Mouse (Mus musculus) right cerebral cortex, adult 2 months (tissue): ENCODE data around the gene Rabep2.
"Not testable (repeated sequence)": the region's sequence is repeated elsewhere in the genome, so short reads cannot be mapped to it uniquely, and the experiment has no call there.

Experiments used
- DNase-seq, 2 experiments: peaks; one replicate each; pipeline ENCODE4 v3.0.0; 2021 to 2022; ENCODE audit warnings: low spot score in 2 of 2

Gene Rabep2

DNA sequence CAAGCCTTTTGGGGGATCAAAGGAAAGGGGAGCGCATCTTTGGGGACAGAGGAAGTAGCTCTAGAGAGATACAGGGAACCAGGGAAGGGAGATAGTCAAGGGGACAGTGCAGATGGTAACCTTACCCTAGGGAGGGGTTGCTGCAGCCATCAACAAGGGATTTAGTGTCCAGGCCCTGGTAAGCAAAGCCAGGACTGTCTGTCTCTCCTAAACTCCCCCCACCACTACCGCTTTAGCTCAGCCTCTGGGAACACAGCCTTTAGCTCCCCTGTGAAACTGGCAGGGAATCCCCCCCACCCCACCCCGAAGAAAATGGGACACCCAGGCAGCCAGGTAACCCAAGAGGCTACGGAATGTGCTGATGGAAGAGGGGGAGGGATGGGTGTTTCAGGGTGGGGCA lies 35.0 kb downstream of the Rabep2 start:
- no peak for DNase-seq

DNA sequence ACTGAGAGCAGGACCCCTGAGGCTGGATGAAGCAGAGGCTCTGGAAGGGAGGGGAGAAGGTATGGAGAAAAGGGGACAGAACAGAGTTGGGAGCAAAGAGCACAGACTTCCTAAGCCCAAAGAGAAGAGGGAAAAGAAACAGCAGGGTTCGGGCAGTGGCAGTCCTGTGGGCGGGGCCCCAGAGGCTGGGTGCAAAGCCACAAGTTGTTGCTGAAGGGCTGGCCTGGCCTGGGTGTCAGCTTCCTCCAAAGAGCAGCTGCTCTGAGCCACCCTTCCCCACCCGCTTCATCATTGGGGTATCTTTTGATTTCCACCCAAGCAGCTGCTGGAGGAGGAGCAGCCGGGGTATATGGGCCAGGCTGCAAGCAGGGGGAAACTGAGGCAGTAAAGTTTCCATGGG lies 35.6 kb downstream of the Rabep2 start:
- DNase-seq, result no peak

DNA sequence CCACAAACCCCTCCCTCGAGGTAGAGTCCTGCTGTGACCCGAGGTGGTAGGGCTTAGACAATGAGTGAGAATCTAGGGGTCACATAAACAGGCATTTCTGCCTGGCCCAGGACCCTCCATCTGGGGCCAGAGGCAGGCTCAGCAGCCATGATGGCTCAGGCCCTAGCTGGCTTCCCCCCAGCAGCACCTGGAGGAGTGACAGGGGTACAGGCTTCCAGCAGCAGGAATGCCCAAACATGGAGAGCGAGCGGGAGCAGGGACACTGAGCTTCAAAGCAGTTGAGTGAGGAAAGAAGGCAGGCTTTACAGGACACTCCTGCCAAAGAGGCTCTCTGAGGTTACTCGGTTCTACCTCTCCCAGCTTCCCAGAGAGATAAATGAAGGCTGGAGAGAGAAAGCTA lies 36.3 kb downstream of the Rabep2 start:
- DNase-seq, result no peak

DNA sequence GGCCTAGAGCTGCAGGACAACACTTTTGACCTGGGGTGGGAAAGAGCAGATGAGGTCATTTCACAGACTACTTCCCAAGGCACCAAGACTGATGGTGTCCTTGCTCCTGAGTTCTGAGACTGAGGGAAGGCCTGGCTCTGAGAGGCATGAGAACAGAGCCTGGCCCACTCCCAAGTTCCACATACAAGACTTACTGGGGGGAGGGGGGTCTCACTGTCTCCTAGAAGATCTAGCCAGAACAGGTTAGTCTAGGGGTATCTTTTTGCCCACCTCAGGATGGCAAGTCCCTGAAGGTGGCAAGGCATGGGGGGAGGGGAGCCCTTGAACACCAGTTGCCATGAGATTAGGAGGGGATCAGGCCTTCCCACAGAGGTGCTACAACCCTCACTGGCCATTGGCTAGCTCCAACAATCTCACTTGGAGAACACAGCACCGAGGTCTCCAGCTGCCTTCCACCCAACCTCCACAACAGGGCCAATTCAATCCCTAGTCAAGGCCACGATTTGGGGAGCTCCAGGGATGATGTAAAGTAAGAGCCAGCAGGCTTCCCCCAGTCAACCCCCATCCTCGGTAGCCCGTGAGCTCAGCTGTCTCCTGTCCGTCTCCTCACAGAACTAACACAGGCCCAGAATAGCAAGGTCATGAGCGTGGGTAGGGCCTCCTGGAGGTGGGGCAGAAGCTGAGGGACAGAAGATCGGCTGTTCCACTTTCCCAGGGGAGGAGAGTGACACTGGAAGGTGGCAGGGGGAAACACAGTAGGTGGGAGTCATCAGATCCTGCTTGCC lies 36.9 kb downstream of the Rabep2 start:
- DNase-seq, result no peak

DNA sequence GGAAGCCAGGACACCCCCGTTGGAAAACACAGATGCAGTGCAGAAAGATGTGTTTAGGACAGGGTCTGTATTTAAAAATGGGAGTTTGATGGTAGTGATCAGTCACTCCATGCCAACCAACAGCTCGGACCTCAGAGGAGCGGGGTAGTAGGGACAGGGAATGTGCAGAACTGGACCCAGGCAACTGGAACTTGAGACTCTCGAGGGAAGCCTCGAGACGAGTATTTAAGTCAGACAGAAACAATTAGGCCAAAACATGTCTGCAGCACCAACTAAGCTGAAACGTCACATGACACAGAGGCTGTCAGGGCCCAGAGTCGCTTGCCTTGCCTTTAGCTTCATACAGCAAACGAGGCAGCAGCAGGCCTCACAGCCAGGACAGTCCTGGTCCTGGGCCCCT lies 37.6 kb downstream of the Rabep2 start:
- no peak for DNase-seq

DNA sequence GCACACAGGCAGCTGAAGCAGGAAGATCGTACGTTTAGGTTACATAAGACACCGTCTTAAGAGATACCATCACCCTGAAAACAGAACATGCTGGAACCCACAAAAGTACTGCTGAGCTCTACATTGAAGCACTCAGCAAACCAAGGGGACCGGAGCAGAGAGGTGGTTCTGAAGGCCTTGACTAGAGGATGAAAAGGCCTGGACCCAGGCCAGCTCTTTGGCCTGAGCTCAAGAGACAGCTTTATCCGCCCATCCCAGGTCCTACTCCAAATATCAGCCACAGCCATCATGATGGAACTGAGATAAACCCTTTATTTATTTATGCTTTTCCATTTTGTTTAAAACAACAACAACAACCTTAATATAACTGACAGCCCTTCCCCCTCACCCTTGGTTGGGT lies 38.1 kb downstream of the Rabep2 start:
- DNase-seq, result no peak

DNA sequence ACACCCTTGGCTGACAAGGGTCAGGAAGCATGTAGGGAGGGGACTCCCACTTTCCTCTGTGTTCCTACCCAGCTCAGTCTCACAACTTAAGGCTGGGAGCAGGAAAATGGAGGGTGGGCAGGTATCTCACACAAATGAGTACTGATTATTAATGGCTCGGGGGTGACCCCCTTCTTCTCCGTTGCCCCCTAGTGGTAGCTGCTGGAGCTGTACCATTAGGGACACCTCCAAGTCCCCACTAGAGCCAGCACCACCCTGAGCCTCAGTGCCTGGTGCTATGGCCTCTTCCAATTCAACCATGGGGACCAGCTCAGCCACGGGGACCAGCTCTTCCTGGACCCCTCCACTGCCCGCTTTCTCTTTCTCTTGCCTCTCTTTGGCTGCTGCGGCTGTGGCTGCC lies 38.7 kb downstream of the Rabep2 start:
- DNase-seq, result no peak

DNA sequence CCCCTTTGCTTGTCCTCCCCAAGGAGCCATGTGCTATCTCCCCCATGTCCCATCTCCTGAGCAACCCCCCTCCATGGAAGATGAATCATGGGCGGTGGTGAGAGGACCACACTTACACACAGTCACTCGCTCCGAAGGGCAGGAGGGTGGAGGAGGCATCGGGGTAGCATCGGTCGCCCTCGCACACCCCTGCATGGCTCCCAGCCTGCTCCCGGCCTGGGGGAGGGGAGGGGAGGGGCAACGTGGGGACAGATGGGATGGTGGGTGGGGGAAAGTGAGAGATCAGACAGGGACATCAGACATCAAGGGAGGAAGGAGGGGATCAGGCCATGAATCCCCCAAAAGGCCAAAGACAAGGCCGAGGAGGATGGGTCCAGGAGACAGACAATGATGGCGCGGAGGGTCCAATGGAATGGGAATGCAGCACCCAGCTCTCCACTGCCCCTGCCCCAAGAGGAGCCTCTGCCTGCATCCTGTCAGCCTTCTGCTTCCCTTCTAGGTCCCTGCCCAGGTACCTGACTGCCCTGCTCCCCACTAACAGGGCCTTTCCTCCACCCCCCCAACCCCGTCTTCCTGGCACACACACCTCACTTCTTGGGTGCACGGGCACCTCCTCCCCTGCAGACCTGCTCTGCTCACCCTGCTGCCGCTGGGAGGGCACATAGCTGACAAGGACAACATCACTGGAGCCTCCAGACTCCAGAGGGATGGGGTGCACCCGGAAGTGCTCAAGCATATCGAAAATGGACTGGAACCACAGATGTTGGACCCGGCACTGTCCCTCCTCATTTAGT lies 39.5 kb downstream of the Rabep2 start:
- DNase-seq, result no peak

DNA sequence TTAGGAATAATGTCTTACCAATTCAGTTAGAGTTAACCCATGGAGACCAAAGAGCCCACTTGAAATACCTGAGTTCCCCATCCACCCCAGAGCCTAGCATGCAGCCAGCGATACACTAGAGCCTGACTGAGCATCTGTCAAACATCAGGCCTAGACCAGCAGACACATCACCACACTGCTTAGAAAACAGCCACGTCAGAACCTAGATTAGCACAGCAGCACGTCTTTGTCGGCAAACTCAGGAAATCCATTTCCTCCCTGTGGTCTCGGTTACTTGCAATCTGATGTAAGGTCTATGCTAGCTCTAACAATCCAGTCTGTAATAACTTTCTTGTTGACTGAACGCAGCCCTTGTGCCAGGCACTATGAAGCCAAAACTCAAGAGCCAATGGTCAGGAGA lies 41.5 kb downstream of the Rabep2 start:
- no peak for DNase-seq

DNA sequence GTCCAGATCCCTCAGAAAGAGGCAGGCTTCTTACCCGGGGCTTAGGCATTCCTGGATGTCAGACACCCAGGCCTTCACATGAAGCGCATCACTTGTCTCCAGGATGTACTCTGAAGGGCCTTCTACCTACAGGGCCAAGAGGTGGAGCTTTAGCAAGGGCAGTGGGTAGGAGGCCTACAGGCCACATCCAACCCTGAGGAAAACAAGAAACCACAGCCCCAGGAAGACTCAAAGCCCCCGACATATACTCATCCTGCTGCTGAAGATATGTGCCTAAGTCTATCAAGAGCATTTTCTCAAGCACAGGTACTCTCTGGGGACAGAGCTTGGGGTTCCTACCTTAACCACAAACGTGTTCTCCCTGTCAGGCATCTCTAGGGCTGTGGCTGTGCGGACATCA lies 42.8 kb downstream of the Rabep2 start:
- no peak for DNase-seq

DNA sequence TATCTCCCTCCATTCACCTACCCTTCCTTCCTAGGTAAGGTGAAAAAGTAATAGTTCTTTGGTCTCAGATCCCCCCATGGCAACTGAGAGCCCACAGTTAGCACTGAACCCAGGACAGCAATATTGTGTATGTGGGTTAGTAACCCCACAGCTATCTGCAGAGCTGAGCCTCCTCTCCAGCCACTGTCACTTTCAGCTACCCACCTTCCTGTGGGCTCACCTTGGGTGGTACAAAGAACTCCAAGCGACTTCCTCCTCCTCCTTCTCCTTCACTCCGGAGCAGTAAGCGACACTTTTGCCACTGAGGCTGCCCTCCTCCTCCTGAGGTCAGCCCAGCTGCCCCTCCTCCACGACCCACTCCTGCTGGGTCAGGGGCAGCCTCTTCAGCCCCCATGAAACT lies 43.3 kb downstream of the Rabep2 start:
- DNase-seq, result no peak

DNA sequence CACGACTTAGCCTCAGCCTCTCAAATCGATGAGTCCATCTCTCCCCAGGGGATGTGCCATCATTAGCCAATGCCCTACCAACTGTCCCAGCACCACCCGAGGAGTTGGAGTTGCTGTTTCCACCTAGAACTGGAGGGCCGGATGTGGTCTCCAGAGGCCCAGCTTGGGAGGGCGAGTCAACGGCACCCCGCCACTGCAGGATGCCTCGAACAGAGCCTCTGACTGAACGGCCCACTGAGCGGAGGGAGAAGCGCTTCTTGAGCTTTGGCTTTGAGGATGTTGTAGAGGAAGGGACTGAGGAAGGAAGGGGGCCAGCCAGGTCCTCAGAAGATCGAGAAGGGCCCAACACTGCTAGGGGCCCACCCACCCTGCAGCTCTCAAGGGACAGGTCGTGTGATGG lies 43.7 kb downstream of the Rabep2 start:
- DNase-seq, result no peak

DNA sequence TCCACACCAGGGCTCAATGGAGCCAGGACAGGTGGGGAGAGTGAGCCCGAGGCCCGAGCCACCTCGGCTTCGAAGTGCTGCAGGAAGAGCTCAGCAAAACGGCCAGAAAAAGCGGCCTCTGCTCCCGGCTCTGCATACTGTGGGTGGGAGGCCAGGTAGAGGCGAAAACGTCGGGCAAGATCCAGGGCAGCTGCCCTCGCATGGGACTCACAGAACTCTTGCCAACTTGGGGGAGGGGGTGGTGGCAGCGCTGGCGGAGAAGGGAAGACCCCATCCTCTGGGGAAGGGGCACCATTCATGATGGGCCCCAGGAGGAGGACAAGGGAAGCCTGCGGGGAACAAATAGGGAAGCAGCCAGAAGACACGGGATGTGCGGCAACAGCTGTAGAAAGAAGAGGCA lies 44.2 kb downstream of the Rabep2 start:
- no peak for DNase-seq

DNA sequence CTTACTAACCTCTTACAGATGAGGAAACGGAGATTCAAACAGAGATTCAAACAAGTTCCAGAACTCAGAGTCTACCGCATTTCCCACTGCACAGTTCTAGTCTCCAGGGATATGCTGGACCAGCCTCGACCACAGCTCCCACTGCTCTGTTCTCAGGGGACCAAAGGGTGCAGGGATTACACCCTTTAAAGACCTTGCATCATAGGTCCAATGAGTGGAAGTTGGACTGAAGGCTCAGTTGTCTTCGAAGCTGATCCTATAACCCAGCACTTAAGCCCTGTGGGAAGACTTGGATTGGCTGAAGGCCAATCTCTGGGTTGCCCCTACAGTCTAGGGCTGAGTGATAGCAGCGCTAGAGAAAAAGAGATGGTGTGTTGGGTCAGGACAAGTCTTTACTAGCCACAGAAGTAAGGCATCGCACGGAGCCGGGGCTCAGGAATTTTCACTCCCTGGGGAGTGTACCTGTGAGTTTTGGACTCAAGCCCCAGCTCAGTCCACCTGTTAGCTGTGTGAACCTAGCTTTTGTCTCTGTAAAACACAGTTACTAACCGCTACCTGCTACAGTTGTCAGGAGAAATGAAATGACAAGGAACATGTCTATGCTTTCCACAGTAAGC lies 45.0 kb downstream of the Rabep2 start:
- DNase-seq, result no peak

DNA sequence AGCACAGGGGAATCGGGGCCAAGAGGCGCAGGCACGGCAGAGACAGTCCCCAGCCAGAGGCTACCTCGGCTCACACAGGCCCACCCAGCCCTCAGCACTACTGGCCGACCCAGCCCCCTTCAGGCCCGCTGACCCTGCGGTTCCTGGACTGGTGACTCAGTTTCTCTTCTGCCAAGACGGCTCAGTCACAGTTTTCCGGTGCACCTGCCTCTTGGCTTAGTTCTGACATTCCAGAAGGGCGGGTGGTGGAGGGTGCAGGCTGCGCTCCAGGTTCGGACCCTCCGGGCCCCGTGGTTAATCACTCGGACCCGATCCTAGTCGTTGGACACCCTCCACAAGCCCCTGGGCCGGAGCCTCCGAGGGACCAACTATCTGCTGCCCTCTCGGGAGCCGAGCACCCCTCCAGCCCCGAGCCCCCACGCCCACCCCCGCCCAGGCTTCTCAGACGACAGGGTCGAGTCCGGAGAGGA lies 46.0 kb downstream of the Rabep2 start:
- DNase-seq, result peak in 1 of 2 experiments; percentile 22

DNA sequence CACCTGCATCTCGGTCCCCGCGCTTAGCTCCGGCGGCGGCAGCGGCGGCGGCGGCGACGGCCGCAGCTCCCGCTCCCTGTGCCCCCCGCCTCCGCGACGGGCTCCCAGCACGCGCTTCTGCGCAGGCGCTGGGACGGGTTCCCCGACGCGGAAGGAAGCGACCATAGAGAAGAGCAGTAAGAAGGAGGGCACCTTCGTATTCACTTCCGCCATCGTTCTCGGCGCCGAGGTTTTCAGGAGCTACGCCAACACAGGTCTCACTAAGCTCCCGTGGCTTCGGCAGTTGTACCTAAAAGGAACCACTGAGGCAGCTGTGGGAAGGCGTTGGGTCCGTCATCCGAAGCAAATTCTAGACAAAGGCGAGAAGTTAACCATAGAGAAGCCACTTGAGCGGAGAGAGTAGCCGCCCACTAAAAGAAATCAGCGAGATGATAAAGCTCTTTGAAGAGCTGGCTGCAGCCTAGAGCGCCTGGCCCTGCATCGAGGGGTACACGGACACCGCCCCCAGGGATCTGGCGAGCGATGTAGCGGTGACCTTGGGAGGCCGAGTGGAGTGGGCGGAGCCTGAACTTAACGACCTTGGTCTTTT lies 46.5 kb downstream of the Rabep2 start, which contains the start of gene Sh2b1:
Gene Sh2b1, minus strand, starts transcription at position 432 of the 589 bp plus-strand sequence.
- DNase-seq, result peak; percentile 88 to 90

DNA sequence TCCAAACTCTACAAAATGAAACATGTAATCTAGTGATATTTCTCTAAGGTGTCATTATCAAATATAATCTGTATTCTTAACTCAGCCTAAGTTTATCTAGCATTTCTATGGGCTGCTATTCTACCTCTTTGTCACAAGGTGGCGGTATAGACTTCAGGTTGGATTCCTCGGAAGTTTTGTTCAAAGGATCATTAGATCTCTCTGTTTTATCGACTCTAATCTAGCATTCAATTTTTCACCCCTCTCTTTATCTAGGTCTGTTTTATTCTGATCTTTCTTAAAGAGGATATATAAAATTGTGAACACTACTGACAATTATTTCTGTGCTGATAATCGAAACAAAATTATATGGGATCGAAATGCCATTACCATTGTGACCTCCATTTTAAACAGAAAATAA lies 53.1 kb downstream of the Rabep2 start:
- no peak for DNase-seq

DNA sequence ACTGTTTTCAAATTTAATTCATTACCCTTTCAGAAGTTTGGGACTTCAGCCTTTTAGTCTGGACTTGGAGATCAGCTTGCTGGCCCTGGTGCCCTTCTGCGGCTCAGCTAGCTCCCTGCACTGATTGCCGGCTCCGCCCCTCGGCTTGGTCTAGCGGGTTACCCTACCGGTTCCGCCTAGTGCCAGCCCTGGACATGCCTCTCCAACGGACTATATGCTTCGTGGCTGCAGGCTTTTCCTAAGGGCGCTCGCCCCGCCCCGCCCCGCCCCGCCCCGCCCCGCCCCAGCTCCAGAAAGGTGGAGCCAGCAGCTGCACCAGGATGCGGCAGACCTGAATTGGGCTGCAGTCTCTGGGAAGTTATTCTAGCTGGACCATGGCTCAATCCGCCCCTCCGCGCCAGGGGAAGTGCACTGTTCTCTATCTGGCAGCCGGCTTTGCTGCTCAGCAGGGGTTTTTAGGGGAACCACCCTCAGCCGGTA lies 53.9 kb downstream of the Rabep2 start:
- DNase-seq, result peak; percentile 61 to 63

DNA sequence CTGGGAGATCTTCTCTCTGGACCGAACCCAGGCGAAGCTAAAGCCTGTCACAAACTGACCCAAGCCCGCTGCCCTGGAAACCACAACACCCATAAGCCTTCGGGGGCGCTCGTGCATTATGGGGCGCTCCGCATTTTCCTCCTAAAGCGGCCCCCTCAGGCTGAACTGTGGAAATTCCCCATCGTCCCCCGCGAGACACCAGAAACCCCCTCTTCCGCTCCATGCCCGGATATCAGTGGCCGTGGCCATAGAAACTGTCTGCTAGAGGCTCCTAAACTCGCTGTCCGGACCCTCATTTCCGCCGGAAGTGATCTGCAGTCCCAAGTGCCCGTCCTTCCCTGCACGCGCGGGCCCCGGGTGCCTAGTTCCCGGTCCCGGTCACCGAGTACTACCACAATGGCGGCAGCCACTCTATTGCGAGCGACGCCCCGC lies 58.5 kb downstream of the Rabep2 start, which contains the start of gene Tufm:
Gene Tufm, plus strand, starts transcription at position 310 of the 432 bp plus-strand sequence.
- peak; percentile 98 for DNase-seq

DNA sequence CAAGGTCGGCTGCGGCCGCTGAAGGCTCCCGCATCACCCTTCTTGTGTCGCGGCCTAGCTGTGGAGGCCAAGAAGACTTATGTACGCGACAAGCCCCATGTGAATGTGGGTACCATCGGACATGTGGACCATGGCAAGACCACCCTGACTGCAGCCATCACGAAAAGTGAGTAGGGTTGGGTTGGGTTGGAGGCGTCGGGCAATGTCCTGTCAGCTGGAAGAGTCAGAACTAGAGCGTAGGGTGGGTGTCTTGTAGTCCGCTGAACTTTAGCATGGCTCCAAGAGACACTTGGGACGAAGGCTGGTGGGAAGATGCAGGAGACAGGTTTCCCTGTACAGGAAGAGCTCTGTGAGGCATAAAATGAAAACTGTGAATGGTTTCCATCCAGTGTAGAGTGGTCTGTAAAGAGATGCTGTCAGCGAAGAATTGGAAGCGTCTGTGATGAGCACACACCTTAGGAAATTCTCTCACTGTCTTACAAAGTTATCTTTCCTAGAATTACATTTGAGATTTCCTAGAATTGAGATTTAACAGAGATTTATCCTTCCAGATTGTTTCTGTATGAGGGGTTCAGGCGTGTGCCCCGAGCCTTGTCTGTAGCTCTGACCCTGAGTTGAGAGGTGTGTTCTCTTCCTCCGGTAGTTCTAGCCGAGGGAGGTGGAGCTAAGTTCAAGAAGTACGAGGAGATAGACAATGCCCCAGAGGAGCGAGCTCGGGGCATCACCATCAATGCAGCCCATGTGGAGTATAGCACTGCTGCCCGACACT lies 59.2 kb downstream of the Rabep2 start:
- not testable (repeated sequence) for DNase-seq

DNA sequence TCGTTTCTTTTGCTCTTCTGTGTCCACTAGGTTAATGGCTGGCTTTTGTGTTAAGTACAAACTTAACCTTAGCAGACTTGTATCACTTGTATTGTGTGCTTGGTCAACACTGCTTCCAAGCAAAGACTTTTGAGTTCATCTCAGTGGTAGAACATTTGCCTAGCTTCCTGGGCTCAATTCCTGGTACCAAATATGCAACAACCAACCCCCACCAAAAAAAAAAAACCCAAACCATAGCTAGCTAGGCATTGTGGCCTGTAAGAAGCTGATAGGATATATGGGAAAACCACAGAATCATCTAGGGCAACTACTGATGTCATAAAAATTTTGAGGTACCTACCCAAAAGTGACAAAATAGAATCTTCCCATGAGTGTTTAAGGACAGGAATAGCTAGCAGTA lies 62.4 kb downstream of the Rabep2 start:
- no peak for DNase-seq
